ENCODE assay signal across 13 mouse cellular contexts in genomic region chr6:36507946-36508345, GRCm38 (mm10).
DNase-seq lines count a peak whose midpoint lies in the region; ATAC-seq and TF ChIP-seq lines count a peak whose summit lies in the region.
"Had no signal": no experiment of that assay in that cellular context is flagged by ENCODE, and none has a peak within 500 bp of the region (broad histone marks: within the 10 kb centered on the region; RNA-seq: fewer than 3 reads in every experiment).

No protein-coding gene starts in this region.

- DNase-seq in kidney, postnatal 0 days (ENCODE audit: low spot score), result peak; percentile 33
- DNase-seq in kidney, adult 9 months, result no peak
- peak; percentile 30 for DNase-seq in brain, embryonic 14.5 days (ENCODE audit: low read depth)
- DNase-seq in heart, embryonic 10.5 days (ENCODE audit: low spot score), result peak; percentile 87
- peak; percentile 54 for DNase-seq in heart, postnatal 4 days
- DNase-seq in forebrain, embryonic 14.5 days (ENCODE audit: low spot score), result no peak
- no peak for DNase-seq in thymus, postnatal 4 days
- DNase-seq: cerebellum, adult 11 months; kidney, postnatal 25 days had no signal

- H3K9ac ChIP-seq in kidney, postnatal 0 days (ENCODE audit: low read depth, low read length), result no peak overlapping the region
- H3K9ac ChIP-seq in forebrain, embryonic 14.5 days (ENCODE audit: low read length), result no peak overlapping the region
- H3K9ac ChIP-seq: midbrain, embryonic 15.5 days had no signal

- no peak for ATAC-seq in kidney, postnatal 0 days (replicated peaks; ENCODE audit: low FRiP score, low read depth)
- ATAC-seq in forebrain, embryonic 14.5 days, result no peak
- ATAC-seq: inflammation-experienced regulatory T-cells, adult 6 months; midbrain, embryonic 15.5 days had no signal

- peak overlapping the region; percentile 16 for H3K4me2 ChIP-seq in kidney, postnatal 0 days (ENCODE audit: low read length)
- H3K4me2 ChIP-seq in forebrain, embryonic 14.5 days (ENCODE audit: low read length), result no peak overlapping the region
- H3K4me2 ChIP-seq: liver, embryonic 11.5 days; midbrain, embryonic 15.5 days had no signal

- H3K36me3 ChIP-seq in kidney, postnatal 0 days (ENCODE audit: insufficient read depth, low read length), result no peaks in the 10 kb centered on the region
- H3K36me3 ChIP-seq in heart, embryonic 10.5 days, result no peaks in the 10 kb centered on the region
- H3K36me3 ChIP-seq in forebrain, embryonic 14.5 days (ENCODE audit: control insufficient read depth, insufficient read depth, low read length), result no peaks in the 10 kb centered on the region
- H3K36me3 ChIP-seq: midbrain, embryonic 15.5 days had no signal

- no peaks in the 10 kb centered on the region for H3K4me1 ChIP-seq in kidney, postnatal 0 days (replicated peaks; ENCODE audit: insufficient read depth, low read length)
- peaks cover 24% of the 10 kb centered on the region for H3K4me1 ChIP-seq in heart, embryonic 10.5 days
- H3K4me1 ChIP-seq in forebrain, embryonic 14.5 days (ENCODE audit: control insufficient read depth, insufficient read depth, low read length), result no peaks in the 10 kb centered on the region
- H3K4me1 ChIP-seq: midbrain, embryonic 15.5 days had no signal

- no peak overlapping the region for H3K4me3 ChIP-seq in kidney, postnatal 0 days (replicated peaks; ENCODE audit: low read depth, low read length)
- H3K4me3 ChIP-seq in heart, embryonic 10.5 days, result no peak overlapping the region
- no peak overlapping the region for H3K4me3 ChIP-seq in forebrain, embryonic 14.5 days (ENCODE audit: low read depth, low read length)
- H3K4me3 ChIP-seq: erythroblast, embryonic 14.5 days; midbrain, embryonic 15.5 days had no signal

- WGBS in kidney, postnatal 0 days, result 14% methylated on average over 7 of the region's 7 CpGs
- WGBS in heart, embryonic 10.5 days, result 13% methylated on average over 7 of the region's 7 CpGs
- WGBS in forebrain, embryonic 14.5 days, result 53% methylated on average over 7 of the region's 7 CpGs

- H3K27me3 ChIP-seq in kidney, postnatal 0 days (ENCODE audit: insufficient read depth, low read length), result no peaks in the 10 kb centered on the region
- no peaks in the 10 kb centered on the region for H3K27me3 ChIP-seq in heart, embryonic 10.5 days (ENCODE audit: insufficient read depth, poor library complexity, severe bottlenecking)
- H3K27me3 ChIP-seq in forebrain, embryonic 14.5 days (replicated peaks; ENCODE audit: control insufficient read depth, insufficient read depth, low read length), result no peaks in the 10 kb centered on the region
- H3K27me3 ChIP-seq: midbrain, embryonic 15.5 days had no signal

- H3K27ac ChIP-seq in kidney, postnatal 0 days, result no peak overlapping the region
- H3K27ac ChIP-seq in heart, embryonic 10.5 days, result peak overlapping the region; percentile 86
- H3K27ac ChIP-seq in forebrain, embryonic 14.5 days (ENCODE audit: low read depth, low read length), result no peak overlapping the region
- H3K27ac ChIP-seq: midbrain, embryonic 15.5 days had no signal

- TF ChIP-seq CTCF in kidney, postnatal 0 days (IDR thresholded peaks at IDR 0.05; ENCODE audit: low read depth), result no peak
- no peak for TF ChIP-seq CTCF in brain, embryonic 14.5 days (IDR thresholded peaks at IDR 0.05; ENCODE audit: borderline replicate concordance, extremely low read depth, insufficient read depth, insufficient read length)

- no peaks in the 10 kb centered on the region for H3K9me3 ChIP-seq in kidney, postnatal 0 days (replicated peaks; ENCODE audit: low read length)
- no peaks in the 10 kb centered on the region for H3K9me3 ChIP-seq in heart, embryonic 10.5 days
- no peaks in the 10 kb centered on the region for H3K9me3 ChIP-seq in forebrain, embryonic 14.5 days (replicated peaks; ENCODE audit: control insufficient read depth, low read length)
- H3K9me3 ChIP-seq: midbrain, embryonic 15.5 days had no signal

- TF ChIP-seq POLR2A in brain, embryonic 14.5 days (IDR thresholded peaks at IDR 0.05; ENCODE audit: borderline replicate concordance, extremely low read depth, insufficient read depth, insufficient read length, poor library complexity, severe bottlenecking), result no peak

Comparison
In these comparisons a context has a peak if more than half of its experiments do, and no peak if none do; other contexts are left out.
1. DNase-seq: peak in kidney, postnatal 0 days (single experiment), brain, embryonic 14.5 days (single experiment), heart, embryonic 10.5 days (single experiment) and heart, postnatal 4 days (single experiment); none in kidney, adult 9 months (single experiment), forebrain, embryonic 14.5 days (single experiment) and thymus, postnatal 4 days (single experiment).